Mouse (Mus musculus) erythroblast, adult 5-6 weeks (primary cell): ENCODE results near the gene Atl1. TPM values are rescaled to one million over a fixed set of nuclear protein-coding genes. Genes with fewer than 3 reads are reported as not detected.

Experiments used
- ATAC-seq: replicated peaks from 2 replicates; pipeline ENCODE4 v1.8.0; 2016; ENCODE audit warnings: moderate number of reproducible peaks, mild to moderate bottlenecking, moderate TSS enrichment, inconsistent platforms; ENCODE audit not compliant: poor library complexity, low FRiP score, severe bottlenecking
- total RNA-seq, 2 experiments: library from RNA; stranded (forward) in 1 of 2; stranded (reverse) in 1 of 2; fragments of 150-400 nt in 1 of 2; fragments of 200-764, 138-1000 nt in 1 of 2; gene quantifications; 2 replicates each; pipeline versions ENCODE4 v1.2.3 to v1.2.4; 2015 to 2017; ENCODE audit warnings: low replicate concordance in 2 of 2

The Atl1 gene
- total RNA-seq, 2 experiments from 2014 or later = 9.6 to 12.8 TPM

- no peak for ATAC-seq
Measured at GRCm38 (mm10) chr12:69998186-69998983, 106.0 kb downstream of the Atl1 start.

DNA sequence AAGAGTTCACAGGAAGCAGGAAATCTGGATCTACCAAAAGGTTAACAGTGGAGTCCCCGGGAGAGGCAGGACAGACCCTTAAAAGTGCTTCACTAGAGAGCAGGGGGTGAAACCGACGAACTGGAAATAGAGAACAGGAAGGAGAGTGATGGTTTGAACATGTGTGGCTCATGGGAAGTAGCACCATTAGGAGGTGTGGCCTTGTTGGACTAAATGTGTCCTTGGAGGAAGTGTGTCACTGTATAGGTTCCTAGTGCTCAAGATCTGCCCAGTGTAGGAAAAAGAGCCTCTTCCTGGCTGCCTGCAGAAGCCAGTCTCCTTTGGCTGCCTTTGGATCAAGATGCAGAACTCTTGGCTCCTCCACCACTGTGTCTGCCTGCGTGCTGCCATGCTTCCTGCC is 112.7 kb downstream of the Atl1 start:
- no peak for ATAC-seq

DNA sequence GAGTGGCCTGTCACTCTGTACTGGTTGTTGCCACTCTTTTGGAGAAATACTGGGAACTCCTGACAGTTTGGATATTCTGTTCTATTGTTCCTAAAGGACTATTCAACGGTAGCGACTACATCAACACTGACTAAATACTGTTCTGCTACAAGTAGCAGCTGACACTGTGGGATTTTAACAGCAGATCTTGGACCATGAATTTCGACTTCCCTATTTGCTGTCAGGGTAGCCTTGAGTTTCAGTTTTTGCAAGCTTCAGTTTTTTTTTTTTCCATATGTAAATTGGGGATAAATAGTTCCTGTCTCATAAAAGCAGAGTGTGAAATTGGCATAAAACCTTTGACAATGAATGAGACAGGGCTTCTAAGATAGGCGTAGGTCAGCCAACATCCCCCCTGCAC is 117.9 kb downstream of the Atl1 start:
- ATAC-seq = no peak

DNA sequence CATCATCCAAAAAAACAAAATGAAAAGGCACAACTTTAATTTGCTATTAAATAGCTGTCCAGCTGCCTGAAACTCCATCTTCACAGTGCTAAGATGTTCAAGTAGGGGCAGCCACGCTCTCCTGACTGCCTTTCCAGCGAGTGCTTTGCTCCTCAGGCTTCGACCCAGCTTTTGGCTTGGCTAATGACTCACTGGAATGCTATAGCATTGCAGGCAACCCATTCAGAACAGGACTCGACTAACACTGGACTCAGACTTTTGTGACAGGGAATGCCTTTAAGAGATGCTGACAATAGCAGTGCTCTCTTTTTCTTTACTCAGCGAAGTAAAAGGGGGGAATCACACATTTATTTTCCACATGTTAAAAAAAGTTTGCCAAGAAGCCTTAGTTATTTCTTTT is 119.3 kb downstream of the Atl1 start:
- no peak for ATAC-seq

GRCm38 (mm10) chr12:70015936-70016335 is 123.5 kb downstream of the Atl1 start:
- no peak for ATAC-seq

Other genes starting within 250 kb of the Atl1 start
- gene Sos2, start 210.8 kb upstream of the Atl1 start, total RNA-seq (2015; ENCODE audit: low replicate concordance) = 20.7 and 31.3 TPM in 2 replicates
- gene Sos2, start 210.8 kb upstream of the Atl1 start, total RNA-seq (2017; ENCODE audit: low replicate concordance) = 13.5 and 14.3 TPM in 2 replicates
- 2.3 and 7.7 TPM in 2 replicates for gene L2hgdh, start 167.7 kb upstream of the Atl1 start, total RNA-seq (2015; ENCODE audit: low replicate concordance)
- 3.3 and 3.9 TPM in 2 replicates for gene L2hgdh, start 167.7 kb upstream of the Atl1 start, total RNA-seq (2017; ENCODE audit: low replicate concordance)
- 15.5 and 47.3 TPM in 2 replicates for gene Atp5s, start 167.7 kb upstream of the Atl1 start, total RNA-seq (2015; ENCODE audit: low replicate concordance)
- gene Atp5s, start 167.7 kb upstream of the Atl1 start, total RNA-seq (2017; ENCODE audit: low replicate concordance) = 11.7 and 15.2 TPM in 2 replicates
- gene Cdkl1, start 101.3 kb upstream of the Atl1 start, total RNA-seq (2015; ENCODE audit: low replicate concordance) = 43.6 and 51.4 TPM in 2 replicates
- gene Cdkl1, start 101.3 kb upstream of the Atl1 start, total RNA-seq (2017; ENCODE audit: low replicate concordance) = 86.7 and 87.6 TPM in 2 replicates
- gene Map4k5, start 586 bp downstream of the Atl1 start, total RNA-seq (2015; ENCODE audit: low replicate concordance) = 320 and 330 TPM in 2 replicates
- gene Map4k5, start 586 bp downstream of the Atl1 start, total RNA-seq (2017; ENCODE audit: low replicate concordance) = 596 and 599 TPM in 2 replicates
- 55.0 and 80.0 TPM in 2 replicates for gene Sav1, start 94.4 kb downstream of the Atl1 start, total RNA-seq (2015; ENCODE audit: low replicate concordance)
- gene Sav1, start 94.4 kb downstream of the Atl1 start, total RNA-seq (2017; ENCODE audit: low replicate concordance) = 42.4 and 55.8 TPM in 2 replicates
- 25.7 and 43.9 TPM in 2 replicates for gene Nin, start 221.1 kb downstream of the Atl1 start, total RNA-seq (2015; ENCODE audit: low replicate concordance)
- 42.9 and 61.9 TPM in 2 replicates for gene Nin, start 221.1 kb downstream of the Atl1 start, total RNA-seq (2017; ENCODE audit: low replicate concordance)